Mouse (Mus musculus) forebrain, embryonic 10.5 days (tissue): ENCODE measurements around the gene Mllt6. TPM values are rescaled to one million over a fixed set of nuclear protein-coding genes. Genes with fewer than 3 reads are reported as not detected.
A peak's percentile ranks its signal among the peaks of the same experiment; 100 is the strongest.

Source experiments
- DNase-seq: peaks from one replicate; pipeline ENCODE4 v3.0.0-alpha.2; 2017; ENCODE audit warnings: low spot score; ENCODE audit errors: extremely low spot score
- H3K27ac ChIP-seq: fragments of 300-500 bp; sonication (generic); 2 replicates; pipeline ENCODE4 v1.5.1; 2016; ENCODE audit warnings: mild to moderate bottlenecking
- H3K27me3 ChIP-seq: fragments of 300-500 bp; sonication (generic); 2 replicates; pipeline ENCODE4 v1.6.1; 2016; ENCODE audit warnings: mild to moderate bottlenecking; ENCODE audit not compliant: poor library complexity, severe bottlenecking
- H3K36me3 ChIP-seq: fragments of 300-500 bp; sonication (generic); replicated peaks from 2 replicates; pipeline ENCODE4 v1.6.1; 2016; ENCODE audit warnings: mild to moderate bottlenecking, moderate library complexity
- H3K4me1 ChIP-seq: fragments of 300-500 bp; sonication (generic); 2 replicates; pipeline ENCODE4 v1.6.1; 2016
- H3K4me3 ChIP-seq: fragments of 300-500 bp; sonication (generic); 2 replicates; pipeline ENCODE4 v1.5.1; 2016; ENCODE audit warnings: mild to moderate bottlenecking, moderate library complexity
- H3K9me3 ChIP-seq: fragments of 300-500 bp; sonication (generic); 2 replicates; pipeline ENCODE4 v1.6.1; 2016; ENCODE audit warnings: mild to moderate bottlenecking, moderate library complexity
- WGBS: fragments of 180-500 bp; shearing (Covaris S2); methylation state at CpG from one replicate; pipeline ENCODE4 v1.1.7; 2016; 5-methylcytosine and 5-hydroxymethylcytosine counted together
- polyA plus RNA-seq: library from polyadenylated mRNA; unstranded; fragments of >200 nt; fragmentation: Nextera tagmentation; extraction: Ambion mirVana; gene quantifications from 2 replicates; pipeline ENCODE4 v1.2.1, GENCODE M21; 2016

Mllt6 gene
- polyA plus RNA-seq, result 1.5 and 2.5 TPM in 2 replicates

DNA sequence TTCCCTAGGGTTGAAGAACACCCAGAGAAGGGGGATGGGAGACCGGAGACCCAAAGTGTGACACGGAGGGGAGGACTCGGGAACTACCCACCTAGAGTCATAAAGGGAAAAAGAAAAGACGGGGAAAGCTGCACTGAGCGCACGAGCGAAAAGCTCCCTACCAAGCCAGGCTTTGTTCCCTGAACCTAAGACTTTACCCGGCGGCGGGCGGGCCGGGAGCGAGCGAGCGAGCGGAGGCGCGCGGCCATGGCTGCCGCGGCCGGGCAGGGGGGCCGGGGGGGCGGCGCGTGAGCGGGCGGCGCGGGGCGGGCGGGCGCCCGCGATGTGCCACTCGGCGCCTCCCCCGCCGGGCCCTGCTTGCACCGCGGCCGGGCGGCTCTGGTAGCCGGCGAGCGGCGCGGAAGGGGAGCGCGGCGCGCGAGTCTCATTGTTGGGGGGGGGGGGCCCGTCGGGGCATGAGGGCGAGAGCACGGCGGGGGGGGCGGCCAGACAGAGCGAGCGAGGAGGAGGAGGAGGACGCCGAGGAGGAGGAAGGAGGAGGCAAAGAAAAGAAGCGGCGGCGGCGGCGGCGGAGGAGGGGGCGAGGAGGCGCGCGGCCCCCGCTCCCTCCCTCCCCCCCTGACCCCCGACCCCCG, at the start of gene Mllt6:
Gene Mllt6 (plus strand): TSS at position 522 of the 635 bp plus-strand sequence.
- peaks cover 68% of the 10 kb centered on the region for H3K4me1 ChIP-seq

DNA sequence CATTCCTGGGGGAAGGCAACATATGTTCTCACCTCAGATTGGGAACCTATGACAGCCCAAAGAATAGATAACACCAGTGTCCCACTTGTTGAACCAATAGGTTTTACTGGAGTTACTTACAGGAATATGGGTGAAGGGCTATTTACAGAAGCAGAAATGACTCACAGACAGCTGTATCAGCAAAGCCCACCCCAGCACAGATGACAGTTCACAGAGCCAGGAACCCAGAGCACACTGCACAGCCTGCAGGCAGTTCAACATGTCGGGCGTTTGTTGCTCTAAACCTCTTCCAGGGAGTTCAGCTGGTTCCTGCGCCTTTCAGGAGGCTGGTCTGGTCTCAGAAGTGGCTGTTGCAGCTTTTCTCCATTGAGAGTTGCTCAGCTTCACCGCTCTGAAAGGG, 47.9 kb upstream of the Mllt6 start:
- Histone ChIP-seq H3K27ac (no peak overlapping the region), H3K4me1 (0 out of 2 replicates have a peak, but pooled peaks cover 3% of the 10 kb centered on the region), H3K36me3 (no peaks in the 10 kb centered on the region), H3K9me3 (no peaks in the 10 kb centered on the region), H3K4me3 (no peak overlapping the region), H3K27me3 (peaks cover 37% of the 10 kb centered on the region)
- 72% methylated on average over 4 of the region's 4 CpGs for WGBS
- no peak for DNase-seq

More for the DNA sequence above, at the start of gene Mllt6:
- Histone ChIP-seq H3K36me3 (peaks cover 32% of the 10 kb centered on the region), H3K9me3 (peaks cover 4% of the 10 kb centered on the region; the same call in 1 of the 2 replicates), H3K27me3 (peaks cover 42% of the 10 kb centered on the region), H3K4me3 (peak within 1 kb of the TSS; percentile 94), H3K27ac (peak within 1 kb of the TSS; percentile 97)
- WGBS, result under 1% methylated on average over 51 of the region's 76 CpGs
- peak; percentile 79 for DNase-seq

DNA sequence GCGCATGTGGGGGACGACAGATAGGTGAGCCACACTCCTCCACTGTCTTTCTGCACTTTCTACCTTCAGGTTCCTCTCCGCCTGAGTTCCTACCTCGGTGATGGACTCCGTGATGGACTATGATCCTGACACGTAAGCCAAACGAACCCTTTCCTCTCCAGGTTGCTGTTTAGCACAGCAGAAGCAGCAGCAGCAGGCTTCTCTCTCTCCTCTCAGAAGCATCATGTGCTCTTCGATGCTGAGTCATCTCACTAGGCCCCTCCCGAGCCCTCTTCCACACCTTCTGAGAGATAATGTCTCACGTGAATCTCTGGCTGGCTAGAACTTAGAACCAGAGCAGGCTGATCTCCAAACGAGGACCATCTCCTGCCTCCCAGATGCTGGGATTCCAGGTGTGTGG, 44.8 kb upstream of the Mllt6 start:
- no peak overlapping the region for H3K4me3 ChIP-seq
- 0 out of 2 replicates have a peak, but pooled peaks cover 3% of the 10 kb centered on the region for H3K4me1 ChIP-seq
- H3K9me3 ChIP-seq, result no peaks in the 10 kb centered on the region
- no peak for DNase-seq
- 62% methylated on average over 11 of the region's 11 CpGs for WGBS
- peaks cover 41% of the 10 kb centered on the region for H3K27me3 ChIP-seq
- no peak overlapping the region for H3K27ac ChIP-seq
- H3K36me3 ChIP-seq, result no peaks in the 10 kb centered on the region

DNA sequence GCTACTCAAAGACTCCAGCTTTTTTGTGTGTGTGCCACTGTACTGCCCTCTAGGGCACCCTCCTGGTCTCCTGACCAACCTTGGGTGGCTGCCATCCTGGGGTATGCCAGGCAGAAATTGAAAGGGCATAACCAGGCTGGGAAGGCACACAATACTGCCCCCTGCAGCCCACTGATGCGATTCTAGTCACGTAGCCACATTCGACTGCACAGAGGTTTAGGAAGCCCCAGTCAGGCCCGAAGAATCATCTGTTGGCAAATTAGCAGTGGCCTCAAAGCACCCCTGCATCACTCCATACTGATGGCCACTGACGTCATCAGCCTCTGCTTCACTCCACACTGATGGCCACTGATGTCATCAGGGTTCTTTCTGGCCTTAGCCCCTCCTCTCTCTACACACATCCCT, 43.8 kb upstream of the Mllt6 start:
- H3K9me3 ChIP-seq, result no peaks in the 10 kb centered on the region
- no peaks in the 10 kb centered on the region for H3K36me3 ChIP-seq
- WGBS, result 45% methylated on average over 5 of the region's 5 CpGs
- no peak overlapping the region for H3K4me3 ChIP-seq
- H3K27me3 ChIP-seq, result peaks cover 51% of the 10 kb centered on the region
- H3K4me1 ChIP-seq, result 0 out of 2 replicates have a peak, but pooled peaks cover 3% of the 10 kb centered on the region
- H3K27ac ChIP-seq, result no peak overlapping the region
- no peak for DNase-seq

DNA sequence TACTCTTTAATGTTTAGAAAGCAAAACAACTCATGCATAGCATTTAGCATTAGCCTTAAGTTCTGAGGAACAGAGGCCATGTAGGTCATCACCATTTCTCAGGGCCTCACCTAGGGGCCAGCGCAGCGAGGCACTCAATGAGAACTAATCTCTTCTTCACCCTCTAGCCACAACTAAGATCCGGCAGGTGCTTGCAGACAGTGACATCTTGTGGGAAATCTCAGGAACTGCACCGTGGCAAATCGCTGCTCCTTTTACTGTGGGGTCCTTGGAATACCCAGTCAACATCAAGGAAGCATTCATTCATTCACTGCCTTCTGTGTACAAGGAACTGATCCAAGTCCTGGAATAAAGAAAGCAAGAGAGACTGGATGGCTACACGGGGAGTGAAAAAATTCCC, 40.8 kb upstream of the Mllt6 start:
- H3K4me3 ChIP-seq, result no peak overlapping the region
- 2% methylated on average over 6 of the region's 6 CpGs for WGBS
- no peaks in the 10 kb centered on the region for H3K36me3 ChIP-seq
- peaks cover 63% of the 10 kb centered on the region for H3K27me3 ChIP-seq
- H3K27ac ChIP-seq, result no peak overlapping the region
- DNase-seq, result peak; percentile 76
- H3K4me1 ChIP-seq, result peaks cover 19% of the 10 kb centered on the region
- no peaks in the 10 kb centered on the region for H3K9me3 ChIP-seq

DNA sequence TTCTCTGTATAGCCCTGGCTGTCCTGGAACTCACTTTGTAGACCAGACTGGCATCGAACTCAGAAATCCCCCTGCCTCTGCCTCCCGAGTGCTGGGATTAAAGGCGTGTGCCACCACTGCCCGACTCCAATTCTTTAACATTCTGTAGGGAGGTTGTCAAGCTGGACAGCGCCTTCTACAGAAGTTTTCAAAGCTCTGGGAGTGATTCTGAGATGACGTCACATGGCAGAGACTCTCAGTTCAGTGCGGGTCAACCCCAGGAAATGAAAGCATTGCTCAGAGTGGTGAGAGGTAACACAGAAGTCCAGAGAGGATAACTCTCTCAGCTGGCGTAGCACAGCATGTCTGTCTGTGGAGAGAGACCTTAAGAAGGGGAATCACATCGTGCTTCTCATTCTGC, 40.0 kb upstream of the Mllt6 start:
- 70% methylated on average over 9 of the region's 9 CpGs for WGBS
- Histone ChIP-seq H3K36me3 (no peaks in the 10 kb centered on the region), H3K27ac (no peak overlapping the region), H3K4me1 (peaks cover 26% of the 10 kb centered on the region), H3K4me3 (no peak overlapping the region), H3K9me3 (no peaks in the 10 kb centered on the region), H3K27me3 (peaks cover 63% of the 10 kb centered on the region)
- DNase-seq, result no peak

DNA sequence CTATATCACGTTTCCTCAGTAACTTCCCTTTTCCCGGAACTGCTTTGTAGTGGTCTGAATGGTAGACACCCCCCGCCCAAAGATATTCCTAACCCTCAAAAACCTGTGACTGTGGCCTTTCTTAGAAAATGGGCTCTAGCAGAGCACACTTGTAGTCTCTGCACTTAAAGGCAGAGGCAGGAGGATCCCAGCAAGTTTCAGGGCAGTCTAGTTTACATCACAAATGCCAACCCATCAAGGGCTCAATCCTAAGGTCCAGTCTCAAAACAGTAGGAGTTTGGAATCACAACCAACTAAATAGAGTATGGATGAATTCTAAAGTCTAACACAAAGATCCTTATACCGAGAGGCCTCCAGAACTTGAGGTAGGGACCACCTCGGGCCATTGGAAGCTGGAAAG, 37.7 kb upstream of the Mllt6 start:
- H3K9me3 ChIP-seq, result no peaks in the 10 kb centered on the region
- peaks cover 75% of the 10 kb centered on the region for H3K27me3 ChIP-seq
- H3K4me1 ChIP-seq, result peaks cover 46% of the 10 kb centered on the region
- 75% methylated on average over 5 of the region's 5 CpGs for WGBS
- DNase-seq, result no peak
- H3K27ac ChIP-seq, result no peak overlapping the region
- H3K36me3 ChIP-seq, result no peaks in the 10 kb centered on the region
- no peak overlapping the region for H3K4me3 ChIP-seq

DNA sequence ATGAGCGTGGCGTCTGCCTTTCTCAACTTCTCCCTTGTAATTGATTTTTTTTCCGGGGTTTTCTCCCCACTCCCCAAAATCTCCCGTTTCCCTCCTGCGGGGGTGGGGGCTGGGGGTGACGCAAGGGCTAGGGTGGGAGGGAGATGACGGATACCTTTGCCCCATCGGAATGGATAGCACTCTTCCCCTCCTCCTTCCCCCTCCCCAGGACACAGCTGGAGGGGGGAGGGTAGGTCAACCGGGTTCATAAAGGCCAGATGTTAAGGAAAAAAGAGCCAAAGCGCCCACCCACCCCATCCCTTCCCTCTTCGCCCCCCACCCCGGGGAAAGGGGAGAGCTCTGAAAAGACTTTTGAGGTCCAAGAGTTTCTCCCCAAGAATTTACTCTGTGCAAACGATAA, 36.8 kb upstream of the Mllt6 start:
- Histone ChIP-seq H3K4me1 (peaks cover 55% of the 10 kb centered on the region), H3K27me3 (peaks cover 84% of the 10 kb centered on the region), H3K9me3 (no peaks in the 10 kb centered on the region), H3K27ac (no peak overlapping the region), H3K4me3 (peak overlapping the region; percentile 70), H3K36me3 (no peaks in the 10 kb centered on the region)
- 2% methylated on average over 13 of the region's 13 CpGs for WGBS
- no peak for DNase-seq

DNA sequence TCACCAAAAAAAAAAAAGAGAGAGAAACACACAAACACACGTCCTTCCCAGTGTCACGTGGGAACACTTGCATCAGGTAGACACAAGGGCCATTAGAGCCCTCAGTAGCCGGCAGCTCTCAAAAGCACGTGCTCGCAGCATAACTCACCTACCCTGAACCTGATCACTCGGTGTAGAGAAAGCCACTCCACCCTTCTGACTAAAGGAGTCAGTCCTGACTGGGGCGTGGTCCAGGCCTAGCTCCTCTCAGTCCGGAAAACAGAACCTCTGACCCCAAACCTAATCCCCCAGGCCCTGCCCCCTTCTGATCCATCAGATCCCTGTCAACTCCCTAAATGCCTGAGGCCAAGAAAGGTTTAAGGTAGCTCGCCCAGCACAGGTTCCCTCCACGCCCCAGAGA, 36.4 kb upstream of the Mllt6 start:
- Histone ChIP-seq H3K36me3 (no peaks in the 10 kb centered on the region), H3K4me3 (peak overlapping the region; percentile 70), H3K4me1 (peaks cover 59% of the 10 kb centered on the region), H3K9me3 (no peaks in the 10 kb centered on the region), H3K27ac (0 out of 2 replicates have a peak overlapping the region, but pooled peaks have one; percentile 20), H3K27me3 (peaks cover 88% of the 10 kb centered on the region)
- under 1% methylated on average over 10 of the region's 10 CpGs for WGBS
- peak; percentile 48 for DNase-seq

DNA sequence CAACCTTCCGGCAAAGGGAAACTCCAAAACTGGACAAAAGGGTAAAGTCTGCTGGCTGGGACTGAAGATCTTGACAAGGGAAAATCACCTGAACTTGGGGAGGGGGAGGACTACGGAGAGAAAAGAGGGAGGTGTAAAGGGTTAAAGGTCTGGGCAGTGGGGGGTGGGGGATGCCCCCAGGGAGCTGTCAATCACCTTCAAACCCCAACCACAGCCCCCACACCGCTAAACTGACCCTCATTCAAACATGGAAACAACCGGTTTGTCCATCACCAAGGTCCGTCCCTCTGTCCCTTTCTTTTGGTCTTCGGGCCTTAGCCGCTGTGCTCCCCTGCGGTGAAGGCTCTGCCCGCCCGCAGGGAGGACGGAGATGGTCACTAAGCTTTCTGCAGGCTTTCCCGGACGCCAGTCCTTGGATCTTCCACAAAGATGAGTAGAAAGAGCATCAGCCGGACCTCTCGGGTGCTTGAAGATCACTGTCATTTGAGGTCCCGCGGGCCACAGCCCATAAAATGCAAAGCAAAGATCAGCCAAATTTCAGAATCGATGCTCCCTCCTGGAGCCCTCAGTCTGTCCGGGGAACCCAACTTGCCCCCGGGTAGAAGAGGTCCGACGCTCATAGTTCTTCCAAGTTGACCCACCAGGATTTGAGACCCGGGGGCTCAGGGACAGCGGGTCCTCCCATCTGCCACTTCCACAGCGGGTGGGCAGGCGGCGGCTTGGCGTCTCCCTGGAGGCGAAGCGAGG, 35.5 kb upstream of the Mllt6 start:
- Histone ChIP-seq H3K9me3 (no peaks in the 10 kb centered on the region), H3K4me1 (peaks cover 63% of the 10 kb centered on the region), H3K4me3 (peak overlapping the region; percentile 70), H3K27me3 (peaks cover 96% of the 10 kb centered on the region), H3K36me3 (no peaks in the 10 kb centered on the region), H3K27ac (peak overlapping the region; percentile 90; the same call in 1 of the 2 replicates)
- WGBS, result 0% methylated on average over 30 of the region's 30 CpGs
- DNase-seq, result peak; percentile 44

DNA sequence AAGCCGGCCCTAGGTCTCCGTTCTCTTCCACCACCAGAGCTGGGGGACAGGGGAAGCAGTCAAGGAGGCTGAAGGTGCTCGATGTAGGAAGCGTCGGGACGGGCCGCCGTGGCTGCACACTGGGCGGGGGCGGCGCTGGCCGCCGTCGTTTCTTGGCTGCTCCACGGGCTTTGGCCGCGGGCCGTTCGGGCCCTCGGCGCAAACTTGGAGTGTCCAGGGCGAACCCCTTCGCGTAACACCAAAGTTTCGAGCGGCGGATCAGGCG, 35.0 kb upstream of the Mllt6 start:
- H3K9me3 ChIP-seq, result no peaks in the 10 kb centered on the region
- under 1% methylated on average over 28 of the region's 28 CpGs for WGBS
- peak overlapping the region; percentile 70 for H3K4me3 ChIP-seq
- H3K36me3 ChIP-seq, result no peaks in the 10 kb centered on the region
- peak overlapping the region; percentile 90 for H3K27ac ChIP-seq
- DNase-seq, result no peak
- peaks cover 91% of the 10 kb centered on the region for H3K27me3 ChIP-seq
- H3K4me1 ChIP-seq, result peaks cover 63% of the 10 kb centered on the region

DNA sequence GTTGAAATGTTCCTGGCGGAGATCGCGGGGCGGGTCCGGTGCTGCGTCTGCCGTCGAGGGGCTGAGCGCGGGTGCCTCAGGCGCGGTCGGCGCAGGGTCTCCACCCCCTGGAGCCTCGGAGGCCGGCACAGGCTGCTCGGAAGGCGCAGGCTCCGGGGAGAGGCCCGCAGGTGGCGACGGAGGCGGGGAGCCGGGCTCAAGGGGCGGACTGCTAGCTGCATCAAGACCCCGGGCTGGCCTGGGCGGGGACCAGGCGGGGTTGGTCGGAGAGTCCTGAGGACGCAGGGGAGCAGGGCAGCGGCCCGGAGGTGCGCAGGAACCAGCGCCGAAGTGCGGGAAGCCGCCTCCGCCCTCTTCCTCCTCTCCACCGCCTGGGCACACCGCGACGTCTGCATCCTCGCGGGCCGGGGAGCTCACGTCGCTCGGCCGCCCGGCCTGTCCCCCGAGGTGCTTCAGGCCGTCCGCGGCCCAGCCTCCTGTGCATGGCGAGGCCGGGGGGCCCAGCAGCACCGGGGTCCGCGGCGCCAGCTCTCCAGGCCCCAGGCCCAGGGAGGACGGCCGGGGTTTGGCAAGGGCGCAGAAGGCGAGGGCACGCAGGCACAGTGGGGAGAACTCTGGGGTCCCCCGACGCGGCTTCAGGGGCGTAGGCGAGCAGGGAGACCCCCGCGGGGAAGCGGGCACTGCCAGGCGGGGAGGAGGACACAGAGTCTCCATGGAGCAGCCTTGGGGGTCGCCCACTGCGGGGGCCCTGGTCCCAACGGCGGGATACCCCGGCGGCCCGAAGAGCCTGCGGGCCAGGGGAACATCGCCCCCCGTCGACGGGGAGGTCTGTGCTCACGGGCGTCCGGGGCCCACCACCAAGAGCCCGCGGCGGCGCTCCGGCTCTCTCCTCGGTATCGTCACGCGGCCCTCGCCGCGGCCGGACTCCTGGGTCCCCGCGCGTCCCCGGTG, 34.4 kb upstream of the Mllt6 start:
- no peaks in the 10 kb centered on the region for H3K36me3 ChIP-seq
- peaks cover 63% of the 10 kb centered on the region for H3K4me1 ChIP-seq
- H3K4me3 ChIP-seq, result peak overlapping the region; percentile 70
- H3K27ac ChIP-seq, result peak overlapping the region; percentile 90
- H3K9me3 ChIP-seq, result no peaks in the 10 kb centered on the region
- peak; percentile 59 for DNase-seq
- under 1% methylated on average over 101 of the region's 106 CpGs for WGBS
- H3K27me3 ChIP-seq, result peaks cover 85% of the 10 kb centered on the region
